Mouse (Mus musculus) cerebellum, adult 9-10 months (tissue): ENCODE measurements around the gene Ugt1a6b.

ENCODE experiments used
- DNase-seq: peaks from one replicate; pipeline ENCODE4 v3.0.0; 2022

The Ugt1a6b gene

GRCm38 (mm10) chr1:88226670-88227379, 123.8 kb downstream of the Ugt1a6b start, which contains the start of gene Mroh2a:
Mroh2a (plus strand) TSS chr1:88226986.
- no peak for DNase-seq

- DNase-seq, result no peak
These were observed 124.4 kb downstream of the Ugt1a6b start for GRCm38 (mm10) chr1:88227482-88227881.

GRCm38 (mm10) chr1:88228121-88228520, 125.1 kb downstream of the Ugt1a6b start:
- no peak for DNase-seq

GRCm38 (mm10) chr1:88229566-88229965, 126.5 kb downstream of the Ugt1a6b start:
- no peak for DNase-seq

- DNase-seq, result no peak
These were observed 126.9 kb downstream of the Ugt1a6b start for GRCm38 (mm10) chr1:88229986-88230385.

GRCm38 (mm10) chr1:88230421-88230820, 127.4 kb downstream of the Ugt1a6b start:
- no peak for DNase-seq

GRCm38 (mm10) chr1:88230981-88231802, 128.1 kb downstream of the Ugt1a6b start:
- DNase-seq, result no peak

GRCm38 (mm10) chr1:88231803-88232499, 128.9 kb downstream of the Ugt1a6b start:
- no peak for DNase-seq

- DNase-seq, result no peak
These were observed 129.8 kb downstream of the Ugt1a6b start for GRCm38 (mm10) chr1:88232664-88233380.

- no peak for DNase-seq
These were observed 130.6 kb downstream of the Ugt1a6b start for GRCm38 (mm10) chr1:88233421-88234247.

GRCm38 (mm10) chr1:88234248-88234610, 131.2 kb downstream of the Ugt1a6b start:
- DNase-seq, result no peak

GRCm38 (mm10) chr1:88234646-88235045, 131.6 kb downstream of the Ugt1a6b start:
- DNase-seq, result no peak

GRCm38 (mm10) chr1:88235046-88235893, 132.2 kb downstream of the Ugt1a6b start:
- DNase-seq, result no peak

GRCm38 (mm10) chr1:88235894-88236415, 132.9 kb downstream of the Ugt1a6b start:
- DNase-seq, result no peak

- DNase-seq, result no peak
These were observed 134.3 kb downstream of the Ugt1a6b start for GRCm38 (mm10) chr1:88237311-88237710.

GRCm38 (mm10) chr1:88238771-88239170, 135.7 kb downstream of the Ugt1a6b start:
- no peak for DNase-seq

GRCm38 (mm10) chr1:88240072-88240471, 137.0 kb downstream of the Ugt1a6b start:
- DNase-seq, result no peak

GRCm38 (mm10) chr1:88240579-88240978, 137.5 kb downstream of the Ugt1a6b start:
- DNase-seq, result no peak

- no peak for DNase-seq
These were observed 140.8 kb downstream of the Ugt1a6b start for GRCm38 (mm10) chr1:88243861-88244260.

GRCm38 (mm10) chr1:88245881-88246280, 142.8 kb downstream of the Ugt1a6b start:
- no peak for DNase-seq

- DNase-seq, result no peak
These were observed 143.3 kb downstream of the Ugt1a6b start for GRCm38 (mm10) chr1:88246386-88246785.
